Mouse (Mus musculus) intestine, embryonic 14.5 days (tissue): ENCODE data around the gene Kcna4. TPM values are rescaled to one million over a fixed set of nuclear protein-coding genes. Genes with fewer than 3 reads are reported as not detected.

Experiments used
- polyA plus RNA-seq: library from polyadenylated mRNA; unstranded; fragments of >200 nt; fragmentation: Nextera tagmentation; extraction: Ambion mirVana; gene quantifications from 2 replicates; pipeline ENCODE4 v1.2.1, GENCODE M21; 2014

The Kcna4 gene
- polyA plus RNA-seq, 1 experiment from 2014 or later, result 0.57 TPM

Other genes starting within 250 kb of the Kcna4 start
- gene Fshb, start 231.0 kb upstream of the Kcna4 start, polyA plus RNA-seq, result not detected in 2 replicates